In the genomic region with DNA sequence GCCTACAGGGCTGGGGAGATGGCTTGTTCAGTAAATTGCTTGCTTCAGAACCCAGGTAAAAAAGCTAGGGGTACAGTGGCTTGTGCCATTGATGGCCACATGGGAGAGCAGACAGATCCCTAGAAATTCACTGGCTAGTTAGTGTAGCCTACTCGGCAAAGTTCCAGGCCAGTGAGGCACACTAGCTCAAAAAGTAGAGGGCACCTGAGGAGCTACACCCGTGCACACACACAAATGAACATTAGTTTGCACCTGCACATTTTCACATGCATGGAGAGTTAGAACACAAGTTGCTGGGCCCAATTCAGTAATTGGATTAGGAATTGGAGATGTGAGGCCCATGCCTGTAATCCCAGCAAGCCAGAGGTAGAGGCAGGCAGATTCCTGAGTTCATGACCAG, we compare ENCODE assay signal across 13 mouse cellular contexts. TPM values are rescaled to one million over a fixed set of nuclear protein-coding genes. Genes with fewer than 3 reads are reported as not detected.
DNase-seq lines count a peak whose midpoint lies in the region; ATAC-seq and TF ChIP-seq lines count a peak whose summit lies in the region.
"Had no signal": no experiment of that assay in that cellular context is flagged by ENCODE, and none has a peak within 500 bp of the region (broad histone marks: within the 10 kb centered on the region; RNA-seq: fewer than 3 reads in every experiment).

No protein-coding gene starts in this region.

- H3K9ac ChIP-seq in intestine, embryonic 16.5 days (ENCODE audit: low read depth, low read length) = peak overlapping the region; percentile 6; the same call in 1 of the 2 replicates
- no peak overlapping the region for H3K9ac ChIP-seq in intestine, embryonic 15.5 days
- 0 out of 2 replicates have a peak overlapping the region, but pooled peaks have one; percentile 32 for H3K9ac ChIP-seq in neural tube, embryonic 13.5 days
- no peak overlapping the region for H3K9ac ChIP-seq in neural tube, embryonic 15.5 days (replicated peaks)
- H3K9ac ChIP-seq: heart, embryonic 15.5 days had no signal

- H3ac ChIP-seq in myocyte (ENCODE audit: control insufficient read depth, insufficient read length) = no peak overlapping the region

- peaks cover 71% of the 10 kb centered on the region for H3K79me2 ChIP-seq in myocyte (ENCODE audit: control insufficient read depth, insufficient read depth)

- no peak for ATAC-seq in intestine, embryonic 16.5 days
- ATAC-seq in intestine, embryonic 15.5 days = no peak
- no peak for ATAC-seq in neural tube, embryonic 13.5 days (ENCODE audit: low read depth)
- no peak for ATAC-seq in neural tube, embryonic 15.5 days (ENCODE audit: low FRiP score)

- no peak overlapping the region for H3K4me3 ChIP-seq in intestine, embryonic 16.5 days (ENCODE audit: low read length)
- H3K4me3 ChIP-seq in intestine, embryonic 15.5 days (replicated peaks) = no peak overlapping the region
- no peak overlapping the region for H3K4me3 ChIP-seq in neural tube, embryonic 13.5 days
- H3K4me3 ChIP-seq in neural tube, embryonic 15.5 days (replicated peaks) = no peak overlapping the region
- H3K4me3 ChIP-seq in myocyte = no peak overlapping the region
- H3K4me3 ChIP-seq: heart, embryonic 15.5 days had no signal

- no peak for TF ChIP-seq POLR2A in myocyte (IDR thresholded peaks at IDR 0.05; ENCODE audit: insufficient read length, low read depth)

- H3K4me2 ChIP-seq in intestine, embryonic 16.5 days (ENCODE audit: low read depth, low read length) = no peak overlapping the region
- H3K4me2 ChIP-seq in intestine, embryonic 15.5 days (replicated peaks) = no peak overlapping the region
- H3K4me2 ChIP-seq in neural tube, embryonic 13.5 days = no peak overlapping the region; the same call in 1 of the 2 replicates
- H3K4me2 ChIP-seq in neural tube, embryonic 15.5 days = no peak overlapping the region
- H3K4me2 ChIP-seq in myocyte (ENCODE audit: low read depth) = peak overlapping the region; percentile 72

- DNase-seq in adrenal gland, postnatal 36 days = peak; percentile 16 to 29
- DNase-seq in adrenal gland, adult 2 months = no peak
- DNase-seq in gastrocnemius, adult 8-10 months (ENCODE audit: low spot score in 2 of 2) = no peak
- DNase-seq: cerebellum, adult 8-10 months; embryo, embryonic 11 days; gastrocnemius, postnatal 36 days; lung, postnatal 4 days had no signal

- WGBS in intestine, embryonic 16.5 days = 78% methylated on average over 2 of the region's 2 CpGs
- 79% methylated on average over 2 of the region's 2 CpGs for WGBS in intestine, embryonic 15.5 days
- 86% methylated on average over 2 of the region's 2 CpGs for WGBS in neural tube, embryonic 13.5 days
- 90% methylated on average over 2 of the region's 2 CpGs for WGBS in neural tube, embryonic 15.5 days

- H3K36me3 ChIP-seq in intestine, embryonic 16.5 days (ENCODE audit: control insufficient read depth, insufficient read depth, low read length) = no peaks in the 10 kb centered on the region
- H3K36me3 ChIP-seq in intestine, embryonic 15.5 days = no peaks in the 10 kb centered on the region
- no peaks in the 10 kb centered on the region for H3K36me3 ChIP-seq in neural tube, embryonic 13.5 days
- no peaks in the 10 kb centered on the region for H3K36me3 ChIP-seq in neural tube, embryonic 15.5 days
- H3K36me3 ChIP-seq in myocyte (ENCODE audit: control insufficient read depth, insufficient read depth) = no peaks in the 10 kb centered on the region
- H3K36me3 ChIP-seq: heart, embryonic 15.5 days had no signal

- no peak overlapping the region for H3K27ac ChIP-seq in intestine, embryonic 16.5 days (ENCODE audit: low read length)
- no peak overlapping the region for H3K27ac ChIP-seq in intestine, embryonic 15.5 days
- no peak overlapping the region for H3K27ac ChIP-seq in neural tube, embryonic 13.5 days (replicated peaks)
- H3K27ac ChIP-seq in neural tube, embryonic 15.5 days (replicated peaks) = no peak overlapping the region
- H3K27ac ChIP-seq: heart, embryonic 15.5 days had no signal

- peaks cover 30% of the 10 kb centered on the region for H3K4me1 ChIP-seq in intestine, embryonic 16.5 days (ENCODE audit: control insufficient read depth, insufficient read depth, low read length)
- peaks cover 18% of the 10 kb centered on the region for H3K4me1 ChIP-seq in intestine, embryonic 15.5 days (replicated peaks)
- H3K4me1 ChIP-seq in neural tube, embryonic 13.5 days (replicated peaks) = peaks cover 48% of the 10 kb centered on the region
- H3K4me1 ChIP-seq in neural tube, embryonic 15.5 days = peaks cover 33% of the 10 kb centered on the region

- H3K27me3 ChIP-seq in intestine, embryonic 16.5 days (replicated peaks; ENCODE audit: control insufficient read depth, insufficient read depth, low read length) = no peaks in the 10 kb centered on the region
- no peaks in the 10 kb centered on the region for H3K27me3 ChIP-seq in intestine, embryonic 15.5 days (replicated peaks)
- no peaks in the 10 kb centered on the region for H3K27me3 ChIP-seq in neural tube, embryonic 13.5 days
- no peaks in the 10 kb centered on the region for H3K27me3 ChIP-seq in neural tube, embryonic 15.5 days (replicated peaks)
- no peaks in the 10 kb centered on the region for H3K27me3 ChIP-seq in myocyte (ENCODE audit: control insufficient read depth, insufficient read depth, insufficient read length)
- H3K27me3 ChIP-seq: heart, embryonic 15.5 days had no signal

- no peaks in the 10 kb centered on the region for H3K9me3 ChIP-seq in intestine, embryonic 16.5 days (ENCODE audit: control insufficient read depth, low read length)
- H3K9me3 ChIP-seq in intestine, embryonic 15.5 days = no peaks in the 10 kb centered on the region
- no peaks in the 10 kb centered on the region for H3K9me3 ChIP-seq in neural tube, embryonic 13.5 days
- no peaks in the 10 kb centered on the region for H3K9me3 ChIP-seq in neural tube, embryonic 15.5 days (replicated peaks)
- H3K9me3 ChIP-seq: heart, embryonic 15.5 days had no signal

TF ChIP-seq in myocyte, 11 proteins besides CTCF, POLR2A, EP300 and RAD21:
- TF ChIP-seq REST (IDR thresholded peaks at IDR 0.05; ENCODE audit: insufficient read depth, insufficient read length) (no peak), SRF (IDR thresholded peaks at IDR 0.05; ENCODE audit: control insufficient read depth, insufficient read length, low read depth) (no peak), MYOD1 (IDR thresholded peaks at IDR 0.05; ENCODE audit: control insufficient read depth in 1 of 3, insufficient read length in 2 of 3, low read depth in 2 of 3) (no peak), MAX (IDR thresholded peaks at IDR 0.05; ENCODE audit: low read depth) (no peak), TCF12 (IDR thresholded peaks at IDR 0.05; ENCODE audit: insufficient read depth, poor library complexity, severe bottlenecking) (no peak), E2F4 (IDR thresholded peaks at IDR 0.05; ENCODE audit: insufficient read depth) (no peak)

RNA-seq across cellular contexts. Expression of a gene that starts 2.8 kb away (rescaled TPM):
- 10 to 100 TPM; 46.6 to 58.6 TPM for total RNA-seq in adrenal gland, postnatal 36 days (2021)
- total RNA-seq in adrenal gland, adult 2 months (2021) = 10 to 100 TPM; 51.7 to 55.2 TPM
- 9.8 and 10.7 TPM in 2 replicates for polyA plus RNA-seq in adrenal gland, adult 2 months (2012; rRNA removed)
- 20.4 and 25.6 TPM in 2 replicates for polyA plus RNA-seq in intestine, embryonic 16.5 days (2015; fragmentation: Nextera tagmentation; extraction: Ambion mirVana)
- polyA plus RNA-seq in intestine, embryonic 15.5 days (2015; fragmentation: Nextera tagmentation; extraction: Ambion mirVana) = 28.0 and 35.4 TPM in 2 replicates
- 30.5 and 35.6 TPM in 2 replicates for polyA plus RNA-seq in neural tube, embryonic 13.5 days (2015; fragmentation: Nextera tagmentation; extraction: Ambion mirVana)
- 22.8 and 23.6 TPM in 2 replicates for polyA plus RNA-seq in neural tube, embryonic 15.5 days (2015; fragmentation: Nextera tagmentation; extraction: Ambion mirVana)
- 26.2 TPM for polyA plus RNA-seq in myocyte (2012; fragmentation: generic; extraction: Trizol)
- 10 to 100 TPM; 18.9 to 25.4 (median 23.8) TPM for total RNA-seq in gastrocnemius, adult 8-10 months (2022)

RNA-seq across cellular contexts. Expression of a gene that starts 31.2 kb away (rescaled TPM):
- total RNA-seq in adrenal gland, postnatal 36 days (2021) = 10 to 100 TPM; 32.8 to 43.2 TPM
- 10 to 100 TPM; 46.2 to 48.8 TPM for total RNA-seq in adrenal gland, adult 2 months (2021)
- polyA plus RNA-seq in adrenal gland, adult 2 months (2012; rRNA removed) = 81.8 and 89.7 TPM in 2 replicates
- 31.9 and 38.1 TPM in 2 replicates for polyA plus RNA-seq in intestine, embryonic 16.5 days (2015; fragmentation: Nextera tagmentation; extraction: Ambion mirVana)
- polyA plus RNA-seq in intestine, embryonic 15.5 days (2015; fragmentation: Nextera tagmentation; extraction: Ambion mirVana) = 22.1 and 25.7 TPM in 2 replicates
- 5.9 and 7.0 TPM in 2 replicates for polyA plus RNA-seq in neural tube, embryonic 13.5 days (2015; fragmentation: Nextera tagmentation; extraction: Ambion mirVana)
- polyA plus RNA-seq in neural tube, embryonic 15.5 days (2015; fragmentation: Nextera tagmentation; extraction: Ambion mirVana) = 6.4 and 9.0 TPM in 2 replicates
- polyA plus RNA-seq in myocyte (2012; fragmentation: generic; extraction: Trizol) = 16.6 TPM
- total RNA-seq in gastrocnemius, adult 8-10 months (2022) = 10 to 100 TPM; 39.9 to 46.3 (median 43.4) TPM

RNA-seq across cellular contexts. Expression of a gene that starts 58.2 kb away (rescaled TPM):
- total RNA-seq in adrenal gland, postnatal 36 days (2021) = 10 to 100 TPM; 14.0 to 21.1 TPM
- total RNA-seq in adrenal gland, adult 2 months (2021) = 10 to 100 TPM; 13.7 to 20.2 TPM
- polyA plus RNA-seq in adrenal gland, adult 2 months (2012; rRNA removed) = 89.8 and 91.7 TPM in 2 replicates
- polyA plus RNA-seq in intestine, embryonic 16.5 days (2015; fragmentation: Nextera tagmentation; extraction: Ambion mirVana) = 27.2 and 30.7 TPM in 2 replicates
- 22.0 and 26.1 TPM in 2 replicates for polyA plus RNA-seq in intestine, embryonic 15.5 days (2015; fragmentation: Nextera tagmentation; extraction: Ambion mirVana)
- polyA plus RNA-seq in neural tube, embryonic 13.5 days (2015; fragmentation: Nextera tagmentation; extraction: Ambion mirVana) = 30.9 and 39.7 TPM in 2 replicates
- 33.6 and 35.2 TPM in 2 replicates for polyA plus RNA-seq in neural tube, embryonic 15.5 days (2015; fragmentation: Nextera tagmentation; extraction: Ambion mirVana)
- polyA plus RNA-seq in myocyte (2012; fragmentation: generic; extraction: Trizol) = 33.6 TPM
- total RNA-seq in gastrocnemius, adult 8-10 months (2022) = 10 to 100 TPM; 10.7 to 21.6 (median 18.7) TPM

Comparison
In these comparisons a context has a peak if more than half of its experiments do, and no peak if none do; other contexts are left out.
1. DNase-seq: peak in adrenal gland, postnatal 36 days (2 of 2); none in adrenal gland, adult 2 months (single experiment) and gastrocnemius, adult 8-10 months (0 of 2).
2. H3K9ac ChIP-seq: peak in intestine, embryonic 16.5 days (single experiment) and neural tube, embryonic 13.5 days (single experiment); none in intestine, embryonic 15.5 days (single experiment) and neural tube, embryonic 15.5 days (single experiment).